Mouse (Mus musculus) gastrocnemius, adult 8-10 months (tissue): ENCODE measurements around the gene Tbk1. TPM values are rescaled to one million over a fixed set of nuclear protein-coding genes. Genes with fewer than 3 reads are reported as not detected.

ENCODE experiments used
- DNase-seq, 2 experiments: peaks; one replicate each; pipeline ENCODE4 v3.0.0; 2022; ENCODE audit warnings: low spot score in 2 of 2
- total RNA-seq, 4 experiments: library from RNA; stranded (reverse); gene quantifications; 2 replicates each; pipeline ENCODE4 v1.2.4; 2022

Gene Tbk1
- total RNA-seq, 4 experiments from 2014 or later, result 8.7 to 11.4 (median 10.0) TPM

GRCm38 (mm10) chr10:121543577-121543976 lies 43.0 kb downstream of the Tbk1 start:
- no peak for DNase-seq

GRCm38 (mm10) chr10:121542156-121542555 lies 44.4 kb downstream of the Tbk1 start:
- DNase-seq, result no peak

GRCm38 (mm10) chr10:121534995-121535394 lies 51.6 kb downstream of the Tbk1 start:
- DNase-seq, result no peak

GRCm38 (mm10) chr10:121533137-121533872 lies 53.3 kb downstream of the Tbk1 start:
- no peak for DNase-seq

GRCm38 (mm10) chr10:121531541-121531940 lies 55.0 kb downstream of the Tbk1 start:
- no peak for DNase-seq

GRCm38 (mm10) chr10:121530365-121531003 lies 56.1 kb downstream of the Tbk1 start:
- no peak for DNase-seq

GRCm38 (mm10) chr10:121529261-121529660 lies 57.3 kb downstream of the Tbk1 start:
- DNase-seq, result no peak

- DNase-seq, result no peak
Observed at GRCm38 (mm10) chr10:121528470-121528869, 58.1 kb downstream of the Tbk1 start.

GRCm38 (mm10) chr10:121527114-121527513 lies 59.5 kb downstream of the Tbk1 start:
- DNase-seq, result no peak

- DNase-seq, result no peak
Observed at GRCm38 (mm10) chr10:121520923-121521585, 65.5 kb downstream of the Tbk1 start.

- no peak for DNase-seq
Observed at GRCm38 (mm10) chr10:121519710-121520109, 66.9 kb downstream of the Tbk1 start.

- peak; percentile 63 to 66 for DNase-seq
Observed at GRCm38 (mm10) chr10:121516008-121516600, 70.5 kb downstream of the Tbk1 start.

GRCm38 (mm10) chr10:121509751-121510643 lies 76.6 kb downstream of the Tbk1 start:
- DNase-seq, result no peak

- DNase-seq, result no peak
Observed at GRCm38 (mm10) chr10:121507755-121508544, 78.6 kb downstream of the Tbk1 start.

GRCm38 (mm10) chr10:121506731-121507583 lies 79.6 kb downstream of the Tbk1 start:
- DNase-seq, result peak; percentile 47 to 48

GRCm38 (mm10) chr10:121505929-121506328 lies 80.7 kb downstream of the Tbk1 start:
- no peak for DNase-seq

GRCm38 (mm10) chr10:121504973-121505911 lies 81.3 kb downstream of the Tbk1 start:
- DNase-seq, result peak; percentile 11 to 43

GRCm38 (mm10) chr10:121501160-121501559 lies 85.4 kb downstream of the Tbk1 start:
- no peak for DNase-seq
